Mouse (Mus musculus): ENCODE measurements around the gene Kri1.
"Not testable (repeated sequence)": the region's sequence is repeated elsewhere in the genome, so short reads cannot be mapped to it uniquely, and the experiment has no call there.

Gene Kri1

GRCm38 (mm10) chr9:21287571-21288402 lies at the start of gene Kri1:
Gene Kri1 (minus strand): TSS chr9:21287969.
- in situ Hi-C loops (cut with MboI, MseI): no loop called here

- in situ Hi-C loops (cut with MboI, MseI): no loop called here
Measured at GRCm38 (mm10) chr9:21336491-21336890, 48.7 kb upstream of the Kri1 start.

GRCm38 (mm10) chr9:21335391-21335790 lies 47.6 kb upstream of the Kri1 start:
- in situ Hi-C loops (cut with MboI, MseI): no loop called here

GRCm38 (mm10) chr9:21334747-21335146 lies 47.0 kb upstream of the Kri1 start:
- in situ Hi-C loops (cut with MboI, MseI): no loop called here

GRCm38 (mm10) chr9:21333523-21333922 lies 45.8 kb upstream of the Kri1 start:
- in situ Hi-C loops (cut with MboI, MseI): no loop called here

GRCm38 (mm10) chr9:21332161-21333061 lies 44.6 kb upstream of the Kri1 start:
- in situ Hi-C loops (cut with MboI, MseI): no loop called here

- in situ Hi-C loops (cut with MboI, MseI): no loop called here
Measured at GRCm38 (mm10) chr9:21331365-21332140, 43.8 kb upstream of the Kri1 start.

- in situ Hi-C loops (cut with MboI, MseI): no loop called here
Measured at GRCm38 (mm10) chr9:21329699-21330289, 42.0 kb upstream of the Kri1 start.

GRCm38 (mm10) chr9:21329041-21329440 lies 41.3 kb upstream of the Kri1 start:
- in situ Hi-C loops (cut with MboI, MseI): no loop called here

- in situ Hi-C loops (cut with MboI, MseI): no loop called here
Measured at GRCm38 (mm10) chr9:21328041-21328440, 40.3 kb upstream of the Kri1 start.

GRCm38 (mm10) chr9:21327569-21327968 lies 39.8 kb upstream of the Kri1 start:
- in situ Hi-C loops (cut with MboI, MseI): no loop called here

- in situ Hi-C loops (cut with MboI, MseI): no loop called here
Measured at GRCm38 (mm10) chr9:21324269-21324668, 36.5 kb upstream of the Kri1 start.

- in situ Hi-C loops (cut with MboI, MseI): not testable (repeated sequence)
Measured at GRCm38 (mm10) chr9:21322917-21323297, 35.1 kb upstream of the Kri1 start.

- in situ Hi-C loops (cut with MboI, MseI): no loop called here
Measured at GRCm38 (mm10) chr9:21322211-21322916, 34.6 kb upstream of the Kri1 start.

GRCm38 (mm10) chr9:21321513-21321835 lies 33.7 kb upstream of the Kri1 start:
- in situ Hi-C loops (cut with MboI, MseI): no loop called here

- in situ Hi-C loops (cut with MboI, MseI): no loop called here
Measured at GRCm38 (mm10) chr9:21320619-21321512, 33.1 kb upstream of the Kri1 start, which contains the start of gene Slc44a2. Gene Slc44a2 (plus strand): TSS chr9:21320698.

GRCm38 (mm10) chr9:21320280-21320618 lies 32.5 kb upstream of the Kri1 start:
- in situ Hi-C loops (cut with MboI, MseI): no loop called here

GRCm38 (mm10) chr9:21319503-21319902 lies 31.7 kb upstream of the Kri1 start:
- in situ Hi-C loops (cut with MboI, MseI): loop anchor here (5.0 kb wide), 2 partner anchors 33 to 93 kb away; partner anchors contain the start of gene Qtrt1 (in 1 of the 2)

GRCm38 (mm10) chr9:21318792-21319191 lies 31.0 kb upstream of the Kri1 start:
- in situ Hi-C loops (cut with MboI, MseI): loop anchor here (5.0 kb wide), 2 partner anchors 34 to 94 kb away; partner anchors contain the start of gene Qtrt1 (in 1 of the 2)

GRCm38 (mm10) chr9:21316696-21317095 lies 28.9 kb upstream of the Kri1 start:
- in situ Hi-C loops (cut with MboI, MseI): loop anchor here (5.0 kb wide), 2 partner anchors 36 to 96 kb away; partner anchors contain the start of gene Qtrt1 (in 1 of the 2)

All from T-helper 17 cell (primary cell).